In genomic region chr1:152369139-152369538, GRCm38 (mm10) we compare ENCODE assay signal across 8 mouse cellular contexts. TPM values are rescaled to one million over a fixed set of nuclear protein-coding genes. Genes with fewer than 3 reads are reported as not detected.
A peak's percentile ranks its signal among the peaks of the same experiment; 100 is the strongest.
DNase-seq lines count a peak whose midpoint lies in the region; ATAC-seq lines count a peak whose summit lies in the region.

No protein-coding gene starts in this region.

- WGBS in embryonic facial prominence, embryonic 11.5 days, result 25% methylated on average over 4 of the region's 4 CpGs
- 31% methylated on average over 4 of the region's 4 CpGs for whole genome bisulfite sequencing in heart, embryonic 10.5 days
- 44% methylated on average over 4 of the region's 4 CpGs for WGBS in neural tube, embryonic 12.5 days

- H3K9me3 ChIP-seq in embryonic facial prominence, embryonic 11.5 days (replicated peaks; ENCODE audit: control insufficient read depth, low read length), result no peaks in the 10 kb centered on the region
- H3K9me3 ChIP-seq in heart, embryonic 10.5 days, result no peaks in the 10 kb centered on the region
- no peaks in the 10 kb centered on the region for H3K9me3 ChIP-seq in neural tube, embryonic 12.5 days

- H3K4me2 ChIP-seq in embryonic facial prominence, embryonic 11.5 days (ENCODE audit: low read depth, low read length), result no peak overlapping the region
- no peak overlapping the region for H3K4me2 ChIP-seq in neural tube, embryonic 12.5 days (replicated peaks)

- no peaks in the 10 kb centered on the region for H3K36me3 ChIP-seq in embryonic facial prominence, embryonic 11.5 days (replicated peaks; ENCODE audit: control insufficient read depth, insufficient read depth, low read depth, low read length)
- peaks cover 12% of the 10 kb centered on the region for H3K36me3 ChIP-seq in heart, embryonic 10.5 days
- H3K36me3 ChIP-seq in neural tube, embryonic 12.5 days, result no peaks in the 10 kb centered on the region

- no peaks in the 10 kb centered on the region for H3K27me3 ChIP-seq in embryonic facial prominence, embryonic 11.5 days (ENCODE audit: control insufficient read depth, insufficient read depth, low read length)
- no peaks in the 10 kb centered on the region for H3K27me3 ChIP-seq in heart, embryonic 10.5 days (ENCODE audit: insufficient read depth, poor library complexity, severe bottlenecking)
- H3K27me3 ChIP-seq in neural tube, embryonic 12.5 days (replicated peaks), result no peaks in the 10 kb centered on the region

- no peak overlapping the region for H3K4me3 ChIP-seq in embryonic facial prominence, embryonic 11.5 days (ENCODE audit: low read depth, low read length)
- H3K4me3 ChIP-seq in heart, embryonic 10.5 days, result peak overlapping the region; percentile 8; the same call in 1 of the 2 replicates
- no peak overlapping the region for H3K4me3 ChIP-seq in neural tube, embryonic 12.5 days

- peak; percentile 69 for DNase-seq in adrenal gland, postnatal 10 days
- DNase-seq in embryonic facial prominence, embryonic 11.5 days (ENCODE audit: low spot score), result peak; percentile 83
- DNase-seq in heart, embryonic 10.5 days (ENCODE audit: low spot score), result peak; percentile 76
- DNase-seq in kidney, postnatal 10 days, result peak; percentile 80
- peak; percentile 29 for DNase-seq in liver
- peak; percentile 50 for DNase-seq in thymus, postnatal 25 days

- H3K4me1 ChIP-seq in embryonic facial prominence, embryonic 11.5 days (ENCODE audit: control insufficient read depth, insufficient read depth, low read length), result no peaks in the 10 kb centered on the region
- H3K4me1 ChIP-seq in heart, embryonic 10.5 days, result peaks cover 20% of the 10 kb centered on the region
- H3K4me1 ChIP-seq in neural tube, embryonic 12.5 days, result 0 out of 2 replicates have a peak, but pooled peaks cover 2% of the 10 kb centered on the region

- no peak overlapping the region for H3K27ac ChIP-seq in embryonic facial prominence, embryonic 11.5 days (replicated peaks; ENCODE audit: low read depth, low read length)
- peak overlapping the region; percentile 77 for H3K27ac ChIP-seq in heart, embryonic 10.5 days
- H3K27ac ChIP-seq in neural tube, embryonic 12.5 days, result no peak overlapping the region

- ATAC-seq in CD4-positive, CD25-positive, alpha-beta regulatory T cell, adult 4 months, result peak; percentile 96
- ATAC-seq in embryonic facial prominence, embryonic 11.5 days (replicated peaks; ENCODE audit: insufficient number of reproducible peaks, low FRiP score, low TSS enrichment, low read depth), result no peak
- peak; percentile 25; the same call in 1 of the 2 replicates for ATAC-seq in neural tube, embryonic 12.5 days (ENCODE audit: low FRiP score, low read depth)

- no peak overlapping the region for H3K9ac ChIP-seq in embryonic facial prominence, embryonic 11.5 days (replicated peaks; ENCODE audit: low read length)
- no peak overlapping the region for H3K9ac ChIP-seq in neural tube, embryonic 12.5 days

RNA-seq across cellular contexts. Expression of gene Tsen15, which starts 17.3 kb away (rescaled TPM):
- polyA plus RNA-seq in CD4-positive, CD25-positive, alpha-beta regulatory T cell, adult 4 months (2017; shearing (Covaris generic)), result 10 to 100 TPM; 13.7 to 15.0 TPM
- total RNA-seq in adrenal gland, postnatal 10 days (2021), result 10 to 100 TPM; 25.8 to 27.8 TPM
- polyA plus RNA-seq in embryonic facial prominence, embryonic 11.5 days (2014; fragmentation: Nextera tagmentation; extraction: Ambion mirVana), result 91.4 and 96.6 TPM in 2 replicates
- polyA plus RNA-seq in heart, embryonic 10.5 days (2016; fragmentation: Nextera tagmentation; extraction: Ambion mirVana), result 75.9 and 94.4 TPM in 2 replicates
- 39.4 and 44.8 TPM in 2 replicates for polyA plus RNA-seq in neural tube, embryonic 12.5 days (2016; fragmentation: Nextera tagmentation; extraction: Ambion mirVana)

RNA-seq across cellular contexts. Expression of gene Colgalt2, which starts 30.5 kb away (rescaled TPM):
- not detected for polyA plus RNA-seq in CD4-positive, CD25-positive, alpha-beta regulatory T cell, adult 4 months (2017; shearing (Covaris generic))
- total RNA-seq in adrenal gland, postnatal 10 days (2021), result 1 to 10 TPM; 2.6 to 3.2 TPM
- polyA plus RNA-seq in embryonic facial prominence, embryonic 11.5 days (2014; fragmentation: Nextera tagmentation; extraction: Ambion mirVana), result 2.7 TPM in 2 replicates
- 2.4 and 4.3 TPM in 2 replicates for polyA plus RNA-seq in heart, embryonic 10.5 days (2016; fragmentation: Nextera tagmentation; extraction: Ambion mirVana)
- 3.0 and 3.2 TPM in 2 replicates for polyA plus RNA-seq in neural tube, embryonic 12.5 days (2016; fragmentation: Nextera tagmentation; extraction: Ambion mirVana)

Comparison
In these comparisons a context has a peak if more than half of its experiments do, and no peak if none do; other contexts are left out.
1. DNase-seq: peak in every context shown above with its lines; median percentile 83 in embryonic facial prominence, embryonic 11.5 days; 80 in kidney, postnatal 10 days; 76 in heart, embryonic 10.5 days; 69 in adrenal gland, postnatal 10 days; 50 in thymus, postnatal 25 days; 29 in liver.